Mouse (Mus musculus) lung, postnatal 0 days (tissue): Measurements from ENCODE around the gene Dhh.

ENCODE experiments used
- CTCF ChIP-seq: IDR thresholded peaks from 2 replicates; pipeline ENCODE4 v1.5.1; 2016; ENCODE audit warnings: antibody characterized with exemption, mild to moderate bottlenecking
- EP300 ChIP-seq: IDR thresholded peaks from 2 replicates; pipeline ENCODE4 v1.6.1; 2016; ENCODE audit warnings: antibody characterized with exemption, mild to moderate bottlenecking, control low read depth

DNA sequence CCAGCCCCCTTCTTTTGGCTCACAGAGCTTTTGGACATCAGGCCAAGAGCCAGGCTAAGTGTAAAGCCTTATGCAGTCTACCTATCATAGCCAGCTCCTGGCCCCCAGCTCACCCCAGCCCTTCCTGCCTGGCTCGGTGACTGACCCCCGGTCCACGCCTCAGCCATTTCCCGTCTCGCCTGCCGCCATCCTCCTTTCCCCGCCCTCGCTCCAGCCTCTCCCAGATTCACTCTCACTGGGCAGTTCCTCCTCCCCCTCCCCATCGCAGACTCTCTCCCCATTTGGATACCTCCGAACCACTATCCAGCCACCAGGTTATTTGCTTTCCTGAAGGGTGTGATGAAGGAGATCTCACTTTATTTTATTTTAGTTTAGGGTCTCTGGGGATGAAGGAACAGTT, 845 bp downstream of the Dhh start:
- no peak for TF ChIP-seq CTCF
- TF ChIP-seq EP300: no peak
